Mouse (Mus musculus) embryonic facial prominence, embryonic 15.5 days (tissue): Measurements from ENCODE around the gene Gm11983. TPM values are rescaled to one million over a fixed set of nuclear protein-coding genes. Genes with fewer than 3 reads are reported as not detected.

Source experiments
- polyA plus RNA-seq: library from polyadenylated mRNA; unstranded; fragments of >200 nt; fragmentation: Nextera tagmentation; extraction: Ambion mirVana; gene quantifications from 2 replicates; pipeline ENCODE4 v1.2.1, GENCODE M21; 2015

Gene Gm11983
- polyA plus RNA-seq, 1 experiment from 2014 or later, result not detected

Other genes starting within 250 kb of the Gm11983 start
- gene Nacad, start 231.6 kb downstream of the Gm11983 start, polyA plus RNA-seq, result 2.2 and 3.5 TPM in 2 replicates
- 36.0 and 40.4 TPM in 2 replicates for gene Tbrg4, start 211.6 kb downstream of the Gm11983 start, polyA plus RNA-seq
- not detected in 2 replicates for gene Wap, start 199.0 kb downstream of the Gm11983 start, polyA plus RNA-seq
- gene Ramp3, start 179.1 kb downstream of the Gm11983 start, polyA plus RNA-seq, result 14.1 and 18.2 TPM in 2 replicates
- 1.1 and 1.3 TPM in 2 replicates for gene Adcy1, start 225.8 kb upstream of the Gm11983 start, polyA plus RNA-seq